Mouse (Mus musculus) kidney, embryonic 16.5 days (tissue): ENCODE data around the gene Zfp598. TPM values are rescaled to one million over a fixed set of nuclear protein-coding genes. Genes with fewer than 3 reads are reported as not detected.
A peak's percentile ranks its signal among the peaks of the same experiment; 100 is the strongest.
"Not testable (repeated sequence)": the region's sequence is repeated elsewhere in the genome, so short reads cannot be mapped to it uniquely, and the experiment has no call there.

Experiments used
- ATAC-seq: fragments of 200-750 bp; cut with Nextera tagmentation; 2 replicates; pipeline ENCODE4 v1.8.0; 2017; ENCODE audit warnings: moderate TSS enrichment; ENCODE audit not compliant: low FRiP score, low TSS enrichment
- H3K27ac ChIP-seq: fragments of 300-500 bp; sonication (generic); 2 replicates; pipeline ENCODE4 v1.5.1; 2014; ENCODE audit warnings: low read length
- H3K27me3 ChIP-seq: fragments of 300-500 bp; sonication (generic); 2 replicates; pipeline ENCODE4 v1.6.1; 2014; ENCODE audit warnings: low read length, control low read depth, mixed read lengths; ENCODE audit not compliant: insufficient read depth
- H3K36me3 ChIP-seq: fragments of 300-500 bp; sonication (generic); 2 replicates; pipeline ENCODE4 v1.6.1; 2014; ENCODE audit warnings: low read length, control low read depth, mixed read lengths; ENCODE audit not compliant: insufficient read depth
- H3K4me1 ChIP-seq: fragments of 300-500 bp; sonication (generic); 2 replicates; pipeline ENCODE4 v1.6.1; 2014; ENCODE audit warnings: low read length, control low read depth, mixed read lengths; ENCODE audit not compliant: insufficient read depth
- H3K4me2 ChIP-seq: fragments of 300-500 bp; sonication (generic); replicated peaks from 2 replicates; pipeline ENCODE4 v1.6.1; 2014; ENCODE audit warnings: low read depth, low read length
- H3K4me3 ChIP-seq: fragments of 300-500 bp; sonication (generic); 2 replicates; pipeline ENCODE4 v1.5.1; 2014; ENCODE audit warnings: mild to moderate bottlenecking, low read length
- H3K9ac ChIP-seq: fragments of 300-500 bp; sonication (generic); replicated peaks from 2 replicates; pipeline ENCODE4 v1.6.1; 2014; ENCODE audit warnings: low read length
- H3K9me3 ChIP-seq: fragments of 300-500 bp; sonication (generic); 2 replicates; pipeline ENCODE4 v1.6.1; 2016; ENCODE audit warnings: low read length, control low read depth
- WGBS: fragments of 180-500 bp; shearing (Covaris S2); extraction: QIAGEN DNeasy Blood & Tissue Kit; methylation state at CpG from one replicate; pipeline ENCODE4 v1.1.7; 2014; 5-methylcytosine and 5-hydroxymethylcytosine counted together
- polyA plus RNA-seq: library from polyadenylated mRNA; unstranded; fragments of >200 nt; fragmentation: Nextera tagmentation; extraction: Ambion mirVana; gene quantifications from 2 replicates; pipeline ENCODE4 v1.2.1, GENCODE M21; 2015

The Zfp598 gene
- polyA plus RNA-seq, 1 experiment from 2014 or later, result 22.7 TPM

GRCm38 (mm10) chr17:24653967-24654710 is 15.3 kb upstream of the Zfp598 start:
- H3K9ac ChIP-seq, result peak overlapping the region; percentile 77
- no peak overlapping the region for H3K27ac ChIP-seq

GRCm38 (mm10) chr17:24654969-24655368 is 14.5 kb upstream of the Zfp598 start:
- 76% methylated on average over 4 of the region's 4 CpGs for WGBS
- ATAC-seq, result no peak
- no peak overlapping the region for H3K4me3 ChIP-seq
- H3K9me3 ChIP-seq, result no peaks in the 10 kb centered on the region
- H3K4me2 ChIP-seq, result no peak overlapping the region
- H3K27ac ChIP-seq, result no peak overlapping the region
- H3K27me3 ChIP-seq, result peaks cover 34% of the 10 kb centered on the region
- no peaks in the 10 kb centered on the region for H3K36me3 ChIP-seq
- peaks cover 19% of the 10 kb centered on the region for H3K4me1 ChIP-seq
- H3K9ac ChIP-seq, result no peak overlapping the region

More at GRCm38 (mm10) chr17:24653967-24654710, 15.3 kb upstream of the Zfp598 start:
- Histone ChIP-seq H3K27me3 (peaks cover 27% of the 10 kb centered on the region), H3K4me1 (peaks cover 23% of the 10 kb centered on the region), H3K9me3 (no peaks in the 10 kb centered on the region), H3K4me2 (peak overlapping the region; percentile 71), H3K36me3 (no peaks in the 10 kb centered on the region), H3K4me3 (peak overlapping the region; percentile 46)
- 5% methylated on average over 17 of the region's 19 CpGs for WGBS
- ATAC-seq, result no peak

GRCm38 (mm10) chr17:24658017-24658758 is 11.3 kb upstream of the Zfp598 start, which contains the start of gene Npw:
TSS of gene Npw (minus strand) at chr17:24658457.
- peaks cover 12% of the 10 kb centered on the region for H3K4me1 ChIP-seq
- H3K36me3 ChIP-seq, result no peaks in the 10 kb centered on the region
- peak within 1 kb of the TSS; percentile 94 for H3K4me2 ChIP-seq
- 2% methylated on average over 47 of the region's 47 CpGs for WGBS
- no peaks in the 10 kb centered on the region for H3K9me3 ChIP-seq
- H3K4me3 ChIP-seq, result peak within 1 kb of the TSS; percentile 55
- H3K9ac ChIP-seq, result peak within 1 kb of the TSS; percentile 65
- H3K27me3 ChIP-seq, result peaks cover 42% of the 10 kb centered on the region
- peak; percentile 44; the same call in 1 of the 2 replicates for ATAC-seq
- H3K27ac ChIP-seq, result no peak within 1 kb of the TSS

- H3K4me2 ChIP-seq, H3K27ac ChIP-seq, H3K9ac ChIP-seq, H3K27me3 ChIP-seq, H3K4me3 ChIP-seq, H3K9me3 ChIP-seq, ATAC-seq, H3K36me3 ChIP-seq: not testable (repeated sequence)
- 63% methylated on average over 7 of the region's 7 CpGs for WGBS
- H3K4me1 ChIP-seq, result peaks cover 21% of the 10 kb centered on the region
These were observed 2.5 kb upstream of the Zfp598 start for GRCm38 (mm10) chr17:24667011-24667410.

- Histone ChIP-seq H3K4me1 (peaks cover 25% of the 10 kb centered on the region), H3K36me3 (no peaks in the 10 kb centered on the region), H3K4me2 (no peak overlapping the region), H3K4me3 (no peak overlapping the region), H3K9ac (no peak overlapping the region), H3K9me3 (no peaks in the 10 kb centered on the region), H3K27me3 (no peaks in the 10 kb centered on the region), H3K27ac (no peak overlapping the region)
- 21% methylated on average over 6 of the region's 6 CpGs for WGBS
- no peak for ATAC-seq
These were observed 2.1 kb upstream of the Zfp598 start for GRCm38 (mm10) chr17:24667416-24667815.

- H3K4me1 ChIP-seq, result peaks cover 32% of the 10 kb centered on the region
- not testable (repeated sequence) for H3K27me3 ChIP-seq, H3K9me3 ChIP-seq, H3K36me3 ChIP-seq
- H3K4me2 ChIP-seq, result peak overlapping the region; percentile 60
- H3K4me3 ChIP-seq, result peak overlapping the region; percentile 84
- H3K9ac ChIP-seq, result peak overlapping the region; percentile 95
- peak overlapping the region; percentile 80 for H3K27ac ChIP-seq
- WGBS, result 11% methylated on average over 15 of the region's 15 CpGs
- peak; percentile 8 for ATAC-seq
These were observed 308 bp upstream of the Zfp598 start for GRCm38 (mm10) chr17:24669214-24669544.

- H3K4me2 ChIP-seq, result peak overlapping the region; percentile 92
- H3K4me1 ChIP-seq, result peaks cover 32% of the 10 kb centered on the region
- 8% methylated on average over 8 of the region's 8 CpGs for WGBS
- no peaks in the 10 kb centered on the region for H3K9me3 ChIP-seq
- H3K4me3 ChIP-seq, result peak overlapping the region; percentile 84
- no peak for ATAC-seq
- H3K9ac ChIP-seq, result peak overlapping the region; percentile 95
- H3K27ac ChIP-seq, result peak overlapping the region; percentile 80
- no peaks in the 10 kb centered on the region for H3K27me3 ChIP-seq
- no peaks in the 10 kb centered on the region for H3K36me3 ChIP-seq
These were observed 858 bp downstream of the Zfp598 start for GRCm38 (mm10) chr17:24670246-24670844.

- no peak overlapping the region for H3K4me3 ChIP-seq
- ATAC-seq, result no peak
- H3K9me3 ChIP-seq, result no peaks in the 10 kb centered on the region
- H3K27ac ChIP-seq, result no peak overlapping the region
- H3K4me2 ChIP-seq, result peak overlapping the region; percentile 92
- H3K4me1 ChIP-seq, result peaks cover 32% of the 10 kb centered on the region
- peak overlapping the region; percentile 95 for H3K9ac ChIP-seq
- H3K27me3 ChIP-seq, result no peaks in the 10 kb centered on the region
- WGBS, result 66% methylated on average over 5 of the region's 5 CpGs
- H3K36me3 ChIP-seq, result no peaks in the 10 kb centered on the region
These were observed 1.9 kb downstream of the Zfp598 start for GRCm38 (mm10) chr17:24671346-24671745.

- H3K9ac ChIP-seq, result peak overlapping the region; percentile 46
- peaks cover 6% of the 10 kb centered on the region for H3K36me3 ChIP-seq
- WGBS, result 15% methylated on average over 5 of the region's 5 CpGs
- ATAC-seq, result no peak
- H3K27me3 ChIP-seq, result no peaks in the 10 kb centered on the region
- peak overlapping the region; percentile 14; the same call in 1 of the 2 replicates for H3K4me3 ChIP-seq
- no peaks in the 10 kb centered on the region for H3K9me3 ChIP-seq
- peaks cover 32% of the 10 kb centered on the region for H3K4me1 ChIP-seq
- H3K4me2 ChIP-seq, result peak overlapping the region; percentile 37
- peak overlapping the region; percentile 22; the same call in 1 of the 2 replicates for H3K27ac ChIP-seq
These were observed 2.7 kb downstream of the Zfp598 start for GRCm38 (mm10) chr17:24672141-24672540.
